Mouse (Mus musculus) olfactory bulb, adult 2 months (tissue): ENCODE measurements around the gene Ccnl2.

Experiments
- CTCF ChIP-seq: fragments of 200-500 bp; IDR thresholded peaks from 2 replicates; pipeline ENCODE4 v1.5.1; 2012; ENCODE audit warnings: low read depth, mild to moderate bottlenecking, low read length, moderate library complexity; ENCODE audit not compliant: insufficient read depth
- POLR2A ChIP-seq: fragments of 200-500 bp; IDR thresholded peaks from 2 replicates; pipeline ENCODE4 v1.6.1; 2012; ENCODE audit warnings: mild to moderate bottlenecking, low read depth, low read length, moderate library complexity; ENCODE audit not compliant: insufficient read depth

- no peak for TF ChIP-seq POLR2A
- TF ChIP-seq CTCF = no peak
Measured at GRCm38 (mm10) chr4:155817533-155817932, 5.2 kb downstream of the Ccnl2 start.
